Mouse (Mus musculus) spleen, adult 2 months (tissue): Measurements from ENCODE around the gene Clca3a1.
"Not testable (repeated sequence)": the region's sequence is repeated elsewhere in the genome, so short reads cannot be mapped to it uniquely, and the experiment has no call there.

Experiments
- CTCF ChIP-seq: fragments of 200-500 bp; IDR thresholded peaks from 2 replicates; pipeline ENCODE4 v1.5.1; 2011; ENCODE audit warnings: mild to moderate bottlenecking, inconsistent platforms; ENCODE audit not compliant: insufficient read depth, insufficient read length, insufficient replicate concordance; ENCODE audit errors: extremely low read depth
- POLR2A ChIP-seq: fragments of 200-500 bp; IDR thresholded peaks from 2 replicates; pipeline ENCODE4 v1.6.1; 2011; ENCODE audit warnings: low read depth, low read length, inconsistent platforms

DNA sequence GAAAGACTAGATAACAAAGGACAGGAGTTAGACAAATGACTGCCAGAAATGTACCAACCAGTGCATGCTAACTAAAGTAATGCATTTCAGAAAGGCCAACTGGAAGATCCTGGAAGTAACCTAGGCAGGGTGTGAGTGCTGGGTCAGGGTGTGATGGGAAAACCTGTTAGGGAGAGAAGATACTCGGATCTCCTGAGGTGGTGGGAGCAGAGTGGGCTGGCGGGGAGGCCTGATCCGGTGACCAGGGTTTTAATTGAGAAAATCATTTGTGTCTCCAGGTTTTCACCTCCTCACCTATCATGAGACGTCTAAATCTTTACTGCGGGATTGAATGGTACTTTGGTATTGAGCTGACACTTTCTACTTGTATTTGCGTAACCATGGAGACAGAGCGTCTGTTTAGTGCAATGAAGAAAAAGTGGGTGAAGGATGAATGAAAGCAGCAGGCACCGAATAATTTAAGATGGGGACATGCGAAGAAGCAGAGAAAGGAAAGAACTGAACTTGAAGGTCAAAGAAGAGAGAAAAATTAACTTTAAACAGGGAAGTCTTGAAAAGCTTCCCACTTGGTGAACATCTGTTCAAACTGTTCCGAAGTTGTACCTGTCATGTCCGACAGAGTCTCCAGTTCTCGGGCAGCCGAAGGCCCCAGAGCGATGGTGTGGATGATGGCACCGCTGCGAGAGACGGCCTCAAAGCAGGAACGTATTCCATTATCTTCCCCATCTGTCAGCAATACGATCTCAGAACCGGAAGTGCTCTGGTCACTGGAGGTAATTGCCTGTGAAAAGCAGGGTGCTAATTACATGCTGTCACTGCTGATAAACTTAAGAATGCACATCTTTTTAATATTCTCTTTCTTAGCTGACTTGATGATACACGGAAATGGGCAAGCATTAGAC, 11.5 kb downstream of the Clca3a1 start:
- not testable (repeated sequence) for TF ChIP-seq CTCF, POLR2A
